Mouse (Mus musculus) liver, embryonic 11.5 days (tissue): ENCODE data around the gene Dazap1. TPM values are rescaled to one million over a fixed set of nuclear protein-coding genes. Genes with fewer than 3 reads are reported as not detected.
"Not testable (repeated sequence)": the region's sequence is repeated elsewhere in the genome, so short reads cannot be mapped to it uniquely, and the experiment has no call there.

Experiments
- ATAC-seq: fragments of 200-750 bp; cut with Nextera tagmentation; replicated peaks from 2 replicates; pipeline ENCODE4 v1.8.0; 2017; ENCODE audit warnings: moderate number of reproducible peaks, mild to moderate bottlenecking, moderate TSS enrichment, moderate library complexity; ENCODE audit not compliant: low FRiP score
- DNase-seq: peaks from one replicate; pipeline ENCODE4 v3.0.0-alpha.2; 2017; ENCODE audit warnings: low spot score
- H3K27ac ChIP-seq: fragments of 300-500 bp; sonication (generic); 2 replicates; pipeline ENCODE4 v1.5.1; 2014; ENCODE audit warnings: mild to moderate bottlenecking, low read depth, low read length, control low read depth
- H3K27me3 ChIP-seq: fragments of 300-500 bp; sonication (generic); replicated peaks from 2 replicates; pipeline ENCODE4 v1.6.1; 2014; ENCODE audit warnings: low read length, mixed read lengths; ENCODE audit not compliant: control insufficient read depth, insufficient read depth
- H3K36me3 ChIP-seq: fragments of 300-500 bp; sonication (generic); 2 replicates; pipeline ENCODE4 v1.6.1; 2014; ENCODE audit warnings: mild to moderate bottlenecking, low read length, moderate library complexity, mixed read lengths; ENCODE audit not compliant: control insufficient read depth, insufficient read depth
- H3K4me1 ChIP-seq: fragments of 300-500 bp; sonication (generic); replicated peaks from 2 replicates; pipeline ENCODE4 v1.6.1; 2014; ENCODE audit warnings: low read length, mixed read lengths; ENCODE audit not compliant: control insufficient read depth, insufficient read depth
- H3K4me2 ChIP-seq: fragments of 300-500 bp; sonication (generic); 2 replicates; pipeline ENCODE4 v1.6.1; 2014; ENCODE audit warnings: mild to moderate bottlenecking, control low read depth, moderate library complexity
- H3K4me3 ChIP-seq: fragments of 300-500 bp; sonication (generic); 2 replicates; pipeline ENCODE4 v1.5.1; 2014; ENCODE audit warnings: low read depth, low read length, control low read depth
- H3K9ac ChIP-seq: fragments of 300-500 bp; sonication (generic); 2 replicates; pipeline ENCODE4 v1.6.1; 2014; ENCODE audit warnings: low read depth, low read length, control low read depth
- H3K9me3 ChIP-seq: fragments of 300-500 bp; sonication (generic); 2 replicates; pipeline ENCODE4 v1.6.1; 2016; ENCODE audit warnings: low read length, inconsistent platforms, mixed read lengths; ENCODE audit not compliant: control insufficient read depth
- WGBS: fragments of 180-500 bp; shearing (Covaris S2); extraction: QIAGEN DNeasy Blood & Tissue Kit; methylation state at CpG from one replicate; pipeline ENCODE4 v1.1.7; 2014; 5-methylcytosine and 5-hydroxymethylcytosine counted together
- polyA plus RNA-seq: library from polyadenylated mRNA; unstranded; fragments of >200 nt; fragmentation: Nextera tagmentation; extraction: Ambion mirVana; gene quantifications from 2 replicates; pipeline ENCODE4 v1.2.1, GENCODE M21; 2014

The Dazap1 gene
- polyA plus RNA-seq, 1 experiment from 2014 or later: 55.0 TPM

DNA sequence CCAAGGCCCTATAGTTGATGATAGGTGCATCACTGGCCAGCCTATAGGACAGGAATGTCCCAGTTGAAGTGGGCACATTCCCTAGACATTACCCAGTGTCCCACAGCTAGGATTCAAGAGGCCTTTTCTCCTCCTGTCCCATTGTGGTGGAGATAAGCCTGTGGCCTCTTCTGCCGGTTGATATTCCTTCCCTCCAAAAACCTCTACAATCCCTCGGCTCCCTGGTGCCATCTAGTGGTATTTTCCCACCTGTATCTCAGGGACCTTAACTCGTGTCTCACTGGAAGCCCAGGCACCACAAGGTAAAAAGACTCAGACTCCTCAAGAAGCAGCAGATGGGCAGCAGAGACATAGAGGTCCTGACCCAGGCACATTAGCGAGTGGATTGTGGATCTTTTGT lies 15.7 kb upstream of the Dazap1 start:
- no peak overlapping the region for H3K4me3 ChIP-seq
- H3K9ac ChIP-seq: peak overlapping the region; percentile 12; the same call in 1 of the 2 replicates
- H3K27me3 ChIP-seq: no peaks in the 10 kb centered on the region
- peak overlapping the region; percentile 30; the same call in 1 of the 2 replicates for H3K27ac ChIP-seq
- H3K4me1 ChIP-seq: peaks cover 20% of the 10 kb centered on the region
- H3K36me3 ChIP-seq: peaks cover 32% of the 10 kb centered on the region
- peak; percentile 21 for ATAC-seq
- DNase-seq: peak; percentile 75
- no peak overlapping the region for H3K4me2 ChIP-seq
- no peaks in the 10 kb centered on the region for H3K9me3 ChIP-seq
- WGBS: 4% methylated on average over 4 of the region's 4 CpGs

- DNase-seq: no peak
- Histone ChIP-seq H3K27ac (no peak overlapping the region), H3K9ac (no peak overlapping the region), H3K4me3 (no peak overlapping the region), H3K9me3 (no peaks in the 10 kb centered on the region), H3K4me1 (peaks cover 18% of the 10 kb centered on the region), H3K27me3 (no peaks in the 10 kb centered on the region), H3K4me2 (peak overlapping the region; percentile 69; the same call in 1 of the 2 replicates), H3K36me3 (peaks cover 16% of the 10 kb centered on the region)
- no peak for ATAC-seq
- WGBS: 67% methylated on average over 6 of the region's 6 CpGs
Observed at GRCm38 (mm10) chr10:80247849-80248248, 13.4 kb upstream of the Dazap1 start.

- Histone ChIP-seq H3K9ac (peak overlapping the region; percentile 41; the same call in 1 of the 2 replicates), H3K4me2 (peak overlapping the region; percentile 69), H3K4me3 (peak overlapping the region; percentile 80), H3K36me3 (peaks cover 13% of the 10 kb centered on the region), H3K4me1 (peaks cover 18% of the 10 kb centered on the region)
- H3K27ac ChIP-seq, H3K9me3 ChIP-seq, ATAC-seq, DNase-seq, H3K27me3 ChIP-seq: not testable (repeated sequence)
- WGBS: 28% methylated on average over 3 of the region's 3 CpGs
Observed at GRCm38 (mm10) chr10:80248437-80248836, 12.8 kb upstream of the Dazap1 start.

GRCm38 (mm10) chr10:80248971-80249640 lies 12.2 kb upstream of the Dazap1 start, which contains the start of gene Ndufs7:
Ndufs7 (plus strand) TSS chr10:80249121.
- peaks cover 10% of the 10 kb centered on the region for H3K36me3 ChIP-seq
- H3K4me2 ChIP-seq: peak within 1 kb of the TSS; percentile 69
- peaks cover 18% of the 10 kb centered on the region for H3K4me1 ChIP-seq
- peak; percentile 86 for ATAC-seq
- under 1% methylated on average over 53 of the region's 53 CpGs for WGBS
- H3K9ac ChIP-seq: peak within 1 kb of the TSS; percentile 83
- peak within 1 kb of the TSS; percentile 68 for H3K27ac ChIP-seq
- H3K9me3 ChIP-seq: no peaks in the 10 kb centered on the region
- peak within 1 kb of the TSS; percentile 80 for H3K4me3 ChIP-seq
- peak; percentile 92 for DNase-seq
- no peaks in the 10 kb centered on the region for H3K27me3 ChIP-seq

DNA sequence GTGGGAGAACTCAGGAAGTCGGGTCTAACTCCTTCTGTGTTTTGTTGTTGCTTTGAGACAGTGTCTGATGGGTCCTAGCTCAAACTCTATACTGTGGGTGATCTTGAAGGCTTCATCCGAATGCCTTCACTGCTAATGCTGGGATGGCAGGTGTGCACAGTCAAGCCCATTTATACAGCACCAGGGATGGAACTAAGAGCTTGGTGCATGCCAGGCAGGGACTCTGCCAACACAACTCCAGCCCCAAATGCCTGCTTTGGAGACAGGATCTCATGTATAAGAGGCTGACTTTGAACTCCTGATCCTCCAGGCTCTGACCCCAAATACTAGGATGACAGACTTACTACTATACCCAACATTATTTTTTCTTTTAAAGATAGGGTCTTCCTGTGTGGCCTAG lies 11.2 kb upstream of the Dazap1 start:
- DNase-seq: no peak
- peak overlapping the region; percentile 80 for H3K4me3 ChIP-seq
- WGBS: 43% methylated on average over 2 of the region's 2 CpGs
- H3K27me3 ChIP-seq: no peaks in the 10 kb centered on the region
- H3K36me3 ChIP-seq: peaks cover 15% of the 10 kb centered on the region
- H3K9ac ChIP-seq: peak overlapping the region; percentile 83
- no peaks in the 10 kb centered on the region for H3K9me3 ChIP-seq
- peak overlapping the region; percentile 69 for H3K4me2 ChIP-seq
- ATAC-seq: no peak
- no peak overlapping the region; the same call in 1 of the 2 replicates for H3K27ac ChIP-seq
- H3K4me1 ChIP-seq: peaks cover 18% of the 10 kb centered on the region

DNA sequence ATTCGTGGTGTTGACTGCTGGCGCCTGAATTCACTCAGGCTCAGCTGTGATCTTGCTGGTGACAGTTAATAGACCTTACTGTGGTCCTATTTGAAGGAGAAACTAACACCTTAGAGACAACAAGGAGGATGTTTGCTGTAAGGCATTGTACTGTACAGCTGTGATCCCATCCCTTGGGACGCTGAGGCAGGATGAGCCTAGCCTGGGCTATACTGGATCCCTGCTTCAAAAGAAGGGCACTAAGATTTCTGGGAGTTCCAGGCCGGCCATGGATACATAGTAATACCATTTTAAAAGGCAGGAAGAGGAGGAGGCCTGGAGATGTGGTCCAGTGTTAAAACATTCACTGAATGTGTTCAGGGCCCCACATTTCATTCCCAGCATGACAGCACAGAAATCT lies 10.7 kb upstream of the Dazap1 start:
- H3K36me3 ChIP-seq: peaks cover 19% of the 10 kb centered on the region
- peak overlapping the region; percentile 80 for H3K4me3 ChIP-seq
- peaks cover 14% of the 10 kb centered on the region for H3K4me1 ChIP-seq
- peak overlapping the region; percentile 83 for H3K9ac ChIP-seq
- H3K4me2 ChIP-seq: peak overlapping the region; percentile 69
- no peak for ATAC-seq
- no peak overlapping the region for H3K27ac ChIP-seq
- no peaks in the 10 kb centered on the region for H3K27me3 ChIP-seq
- WGBS: 83% methylated on average over 4 of the region's 4 CpGs
- no peaks in the 10 kb centered on the region for H3K9me3 ChIP-seq
- DNase-seq: no peak

GRCm38 (mm10) chr10:80252011-80252410 lies 9.3 kb upstream of the Dazap1 start:
- Histone ChIP-seq H3K9me3 (no peaks in the 10 kb centered on the region), H3K4me2 (no peak overlapping the region), H3K27me3 (no peaks in the 10 kb centered on the region), H3K9ac (no peak overlapping the region), H3K4me3 (no peak overlapping the region), H3K27ac (no peak overlapping the region), H3K4me1 (peaks cover 14% of the 10 kb centered on the region), H3K36me3 (peaks cover 29% of the 10 kb centered on the region)
- ATAC-seq (no peak), DNase-seq (no peak)

DNA sequence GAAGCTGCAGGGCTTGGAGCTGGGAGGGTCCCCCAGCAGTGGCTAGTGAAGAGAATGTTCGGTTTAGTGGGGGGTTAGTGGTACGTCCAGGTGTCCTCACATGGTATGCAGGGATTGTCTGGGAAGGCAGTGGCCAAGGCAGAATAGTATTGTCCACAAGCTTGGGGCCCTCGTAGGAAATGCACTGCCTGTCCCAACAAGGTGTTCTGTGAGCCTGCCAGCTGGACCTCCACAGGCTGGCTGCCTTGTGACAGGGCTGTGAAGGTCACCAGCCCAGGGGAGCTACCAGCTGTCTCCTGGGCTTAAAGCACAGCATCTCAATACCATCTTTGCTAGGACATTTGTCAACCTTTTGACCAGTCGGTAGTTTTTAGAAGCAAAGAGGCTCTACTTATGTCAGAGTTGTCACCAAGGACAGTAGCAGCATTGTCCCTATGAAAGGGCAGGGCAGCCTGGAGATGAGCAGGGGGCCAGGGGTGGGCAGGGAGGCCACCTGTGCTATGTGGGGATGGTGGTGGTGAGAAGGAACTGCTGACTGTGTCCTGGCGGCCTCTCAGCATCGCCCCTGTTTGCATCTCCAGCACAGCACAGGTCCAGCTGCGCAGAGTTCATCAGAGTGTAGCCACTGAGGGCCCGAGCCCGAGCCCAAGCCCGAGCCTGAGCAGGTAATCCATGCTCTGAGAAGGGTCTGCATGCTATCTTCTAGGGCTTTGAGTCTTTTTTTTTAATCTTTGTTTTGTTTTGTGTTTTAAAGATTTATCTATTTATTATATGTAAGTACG lies 8.6 kb upstream of the Dazap1 start:
- Histone ChIP-seq H3K36me3 (peaks cover 30% of the 10 kb centered on the region), H3K27me3 (no peaks in the 10 kb centered on the region), H3K9me3 (no peaks in the 10 kb centered on the region), H3K4me3 (no peak overlapping the region), H3K4me2 (no peak overlapping the region), H3K4me1 (peaks cover 14% of the 10 kb centered on the region), H3K27ac (no peak overlapping the region), H3K9ac (no peak overlapping the region)
- DNase-seq: no peak
- ATAC-seq: no peak
- WGBS: 89% methylated on average over 11 of the region's 11 CpGs
